Mouse (Mus musculus) heart, adult 2 months (tissue): ENCODE results near the gene Ccdc190.

Experiments
- CTCF ChIP-seq: fragments of 200-600 bp; IDR thresholded peaks from 2 replicates; pipeline ENCODE4 v1.8.1; 2022; ENCODE audit warnings: antibody characterized with exemption, mild to moderate bottlenecking, moderate library complexity
- POLR2A ChIP-seq: fragments of 200-500 bp; IDR thresholded peaks from 2 replicates; pipeline ENCODE4 v1.6.1; 2011; ENCODE audit warnings: mild to moderate bottlenecking, low read depth, low read length, control low read depth; ENCODE audit not compliant: insufficient read depth

DNA sequence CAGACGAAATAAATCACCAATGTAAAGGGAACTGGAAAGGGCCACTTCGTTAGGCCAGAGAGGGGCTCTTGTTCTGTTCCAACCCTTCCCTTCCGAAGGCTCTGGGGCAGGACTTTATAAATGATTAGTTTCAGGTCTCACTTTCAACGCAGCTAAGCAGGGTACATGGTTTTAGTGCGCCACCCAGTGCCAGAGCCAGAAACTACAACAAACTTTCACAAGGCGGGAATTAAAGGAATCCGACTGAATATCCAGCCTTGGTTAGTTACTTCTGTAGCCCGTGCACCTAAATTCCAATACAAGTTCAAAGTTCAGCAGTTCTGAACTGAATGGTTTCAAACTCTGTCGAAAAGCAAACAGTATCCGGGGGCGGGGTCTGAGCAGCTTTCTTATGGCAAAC, 9.2 kb upstream of the Ccdc190 start:
- TF ChIP-seq CTCF (peak; percentile 81), POLR2A (no peak)
